Comparison of ENCODE assay signal across 1 mouse cellular context in the genomic region with DNA sequence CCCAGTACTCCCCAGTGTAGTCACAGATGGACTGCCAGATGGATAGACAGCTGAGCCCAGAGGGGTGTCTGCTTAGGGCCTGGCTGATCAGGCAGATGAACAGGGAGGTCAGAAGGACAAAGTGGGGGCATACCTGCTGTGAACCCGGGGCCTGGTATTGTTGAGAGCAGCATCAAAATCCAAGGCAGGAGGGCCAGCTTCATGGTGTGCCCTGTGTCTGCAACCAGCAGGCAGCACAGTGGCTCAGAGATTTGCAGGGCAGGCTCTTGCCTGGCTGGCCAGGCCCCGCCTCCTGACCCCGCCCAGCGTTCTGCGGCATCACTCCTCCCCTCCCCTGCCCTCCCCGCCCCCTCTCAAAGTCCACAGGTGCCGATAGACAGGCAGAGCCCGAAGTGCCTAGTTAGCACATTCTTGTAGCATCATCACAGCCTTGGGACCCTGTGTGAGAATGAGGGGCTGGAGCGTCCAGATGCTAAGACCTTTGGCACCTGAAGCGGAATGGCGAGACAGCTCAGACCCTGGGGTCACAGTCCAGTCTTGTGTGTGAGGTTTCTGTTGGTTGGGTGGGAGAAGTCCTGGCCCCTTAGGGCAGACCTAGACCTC.
TF ChIP-seq lines count a peak whose summit lies in the region.

TSS of gene Susd2 (minus strand) at position 268 of the 603 bp plus-strand sequence.

TF ChIP-seq in MEL, 35 proteins besides CTCF, POLR2A, EP300 and RAD21 (continued from another document):
- TF ChIP-seq MAFK (IDR thresholded peaks at IDR 0.05; ENCODE audit: borderline replicate concordance, low read depth, low read length), result no peak
- TF ChIP-seq ZC3H11A (IDR thresholded peaks at IDR 0.05; ENCODE audit: low read depth, low read length), result no peak
- TF ChIP-seq SMC3 (IDR thresholded peaks at IDR 0.05; ENCODE audit: low read depth, low read length), result no peak
- TF ChIP-seq CHD2 (IDR thresholded peaks at IDR 0.05; ENCODE audit: low read length), result no peak
- no peak for TF ChIP-seq MXI1 (IDR thresholded peaks at IDR 0.05; ENCODE audit: low read depth, low read length)
- no peak for TF ChIP-seq MYC (IDR thresholded peaks at IDR 0.05; ENCODE audit: low read depth, low read length)
- no peak for TF ChIP-seq KAT2A (conservative IDR thresholded peaks at IDR 0.05; ENCODE audit: low read depth, low read length)
